Mouse (Mus musculus) small intestine, adult 2 months (tissue): ENCODE measurements around the gene Lypd5. TPM values are rescaled to one million over a fixed set of nuclear protein-coding genes. Genes with fewer than 3 reads are reported as not detected.
A peak's percentile ranks its signal among the peaks of the same experiment; 100 is the strongest.

Source experiments
- H3K27ac ChIP-seq: fragments of 200-500 bp; 2 replicates; pipeline ENCODE4 v1.5.1; 2012; ENCODE audit warnings: low read depth, low read length, control low read depth, inconsistent platforms; ENCODE audit not compliant: insufficient read depth
- H3K27me3 ChIP-seq: fragments of 200-500 bp; 2 replicates; pipeline ENCODE4 v1.6.1; 2012; ENCODE audit warnings: mild to moderate bottlenecking, moderate library complexity, low read length, inconsistent platforms; ENCODE audit not compliant: control insufficient read depth, insufficient read depth
- H3K36me3 ChIP-seq: fragments of 200-500 bp; 2 replicates; pipeline ENCODE4 v1.6.1; 2012; ENCODE audit warnings: mild to moderate bottlenecking, low read length, control low read depth, inconsistent platforms; ENCODE audit not compliant: control insufficient read depth, insufficient read depth
- H3K4me1 ChIP-seq: fragments of 200-500 bp; 2 replicates; pipeline ENCODE4 v1.6.1; 2012; ENCODE audit warnings: low read length, inconsistent platforms, mixed read lengths; ENCODE audit not compliant: control insufficient read depth, insufficient read depth, insufficient read length
- H3K4me3 ChIP-seq: fragments of 200-500 bp; 2 replicates; pipeline ENCODE4 v1.5.1; 2012; ENCODE audit warnings: low read depth, mild to moderate bottlenecking, control low read depth, inconsistent platforms, low read length, moderate library complexity
- CTCF ChIP-seq: fragments of 200-500 bp; IDR thresholded peaks from 2 replicates; pipeline ENCODE4 v1.5.1; 2012; ENCODE audit warnings: low read depth, mild to moderate bottlenecking, control low read depth, inconsistent platforms, low read length, moderate library complexity, mixed read lengths; ENCODE audit not compliant: insufficient replicate concordance, insufficient read length; ENCODE audit errors: extremely low read depth
- POLR2A ChIP-seq: fragments of 200-500 bp; IDR thresholded peaks from 2 replicates; pipeline ENCODE4 v1.6.1; 2012; ENCODE audit warnings: low read depth, mild to moderate bottlenecking, control low read depth, inconsistent platforms, low read length, moderate library complexity
- WGBS: fragments of 180-500 bp; shearing (Covaris S2); methylation state at CpG from one replicate; pipeline ENCODE4 v1.1.7; 2018; 5-methylcytosine and 5-hydroxymethylcytosine counted together
- polyA plus RNA-seq: library from polyadenylated mRNA; depleted of rRNA; stranded (reverse); fragments of >200 nt; gene quantifications from 2 replicates; pipeline ENCODE4 v1.2.3, GENCODE M21; 2012; rRNA removed

Gene Lypd5
- 0.06 TPM in 1 of 2 replicates, not detected in the other for polyA plus RNA-seq

GRCm38 (mm10) chr7:24348896-24349295 lies at the start of gene Lypd5:
Gene Lypd5 (plus strand): TSS chr7:24349196.
- 27% methylated on average over 6 of the region's 6 CpGs for WGBS
- TF ChIP-seq CTCF (no peak), POLR2A (no peak)
- Histone ChIP-seq H3K36me3 (no peaks in the 10 kb centered on the region), H3K27ac (no peak within 1 kb of the TSS), H3K4me3 (no peak within 1 kb of the TSS), H3K27me3 (no peaks in the 10 kb centered on the region), H3K4me1 (no peaks in the 10 kb centered on the region)

DNA sequence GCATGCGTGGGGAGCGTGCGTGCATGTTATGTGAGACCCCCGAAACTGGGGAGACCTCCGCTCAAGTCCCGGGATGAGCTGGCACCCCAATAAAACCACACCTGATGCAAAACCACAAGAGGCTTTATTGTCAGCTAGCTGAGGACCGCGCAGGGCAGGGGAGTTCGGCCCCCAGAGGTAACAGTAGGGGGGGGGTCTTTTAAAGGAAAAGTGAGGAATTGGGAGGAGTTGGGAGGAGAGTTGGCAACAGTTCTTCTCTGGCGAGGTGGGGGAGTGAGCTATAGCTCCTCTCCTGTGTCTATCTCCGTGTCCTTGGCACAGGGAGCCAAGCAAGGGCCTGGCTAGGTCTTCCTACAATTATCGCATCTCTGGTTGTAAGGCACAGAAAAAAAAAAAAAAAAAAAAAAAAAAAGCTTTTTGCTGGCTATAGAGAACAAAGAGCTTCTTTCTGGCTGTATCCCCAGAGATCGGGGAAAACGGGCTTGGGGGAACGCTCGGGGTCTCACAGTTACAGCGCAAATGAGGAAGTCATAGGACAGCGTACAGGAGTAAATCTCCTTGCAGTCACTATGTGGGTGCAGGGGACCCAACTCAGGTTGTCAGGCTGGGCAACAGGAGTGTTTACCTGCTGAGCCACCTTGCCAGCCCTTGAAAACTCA lies 49.0 kb upstream of the Lypd5 start:
- Histone ChIP-seq H3K27ac (no peak overlapping the region), H3K4me3 (peak overlapping the region; percentile 30), H3K27me3 (no peaks in the 10 kb centered on the region)

DNA sequence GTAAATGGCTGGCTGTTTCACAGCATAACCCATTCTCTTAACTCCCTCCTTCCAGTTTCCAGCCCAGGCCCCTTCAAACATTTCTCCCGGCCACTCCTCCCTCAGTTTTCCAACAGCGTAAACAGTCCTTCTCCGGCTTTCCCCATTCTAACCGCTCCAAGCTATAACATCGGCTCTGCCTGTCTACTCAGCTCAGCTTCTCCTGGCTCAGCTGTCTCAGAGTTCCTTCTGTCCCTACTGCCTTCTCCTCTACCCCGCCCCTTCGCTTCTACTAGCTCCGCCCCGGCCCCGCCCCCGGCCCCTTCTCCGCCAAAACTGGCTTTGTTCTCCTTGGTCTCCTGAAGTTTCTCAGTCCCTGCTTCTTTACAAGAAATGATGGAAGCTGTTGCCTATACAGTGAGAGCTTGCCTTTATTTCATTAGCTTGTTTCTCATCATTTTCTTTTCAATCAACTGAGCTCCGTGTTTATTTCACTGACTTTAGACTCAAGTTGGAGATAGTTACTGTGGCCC lies 48.2 kb upstream of the Lypd5 start, which contains the start of gene Zfp61:
Gene Zfp61, minus strand, starts transcription at position 462 of the 512 bp plus-strand sequence.
- Histone ChIP-seq H3K36me3 (peaks cover 3% of the 10 kb centered on the region), H3K4me1 (peaks cover 4% of the 10 kb centered on the region; the same call in 1 of the 2 replicates), H3K27ac (no peak within 1 kb of the TSS), H3K4me3 (peak within 1 kb of the TSS; percentile 2; the same call in 1 of the 2 replicates), H3K27me3 (no peaks in the 10 kb centered on the region)
- WGBS, result 2% methylated on average over 13 of the region's 13 CpGs
- TF ChIP-seq CTCF (no peak), POLR2A (peak; percentile 20; the same call in 1 of the 2 replicates)

More for the DNA sequence above, 49.0 kb upstream of the Lypd5 start:
- peaks cover 4% of the 10 kb centered on the region; the same call in 1 of the 2 replicates for H3K4me1 ChIP-seq
- WGBS, result 6% methylated on average over 18 of the region's 18 CpGs
- no peak for TF ChIP-seq POLR2A
- no peak for TF ChIP-seq CTCF
- H3K36me3 ChIP-seq, result peaks cover 5% of the 10 kb centered on the region

GRCm38 (mm10) chr7:24315726-24316566 lies 33.0 kb upstream of the Lypd5 start:
- no peaks in the 10 kb centered on the region for H3K27me3 ChIP-seq
- H3K4me1 ChIP-seq, result peaks cover 7% of the 10 kb centered on the region; the same call in 1 of the 2 replicates
- TF ChIP-seq POLR2A (no peak), CTCF (no peak)
- H3K4me3 ChIP-seq, result peak overlapping the region; percentile 72
- no peak overlapping the region for H3K27ac ChIP-seq
- H3K36me3 ChIP-seq, result peaks cover 3% of the 10 kb centered on the region; the same call in 1 of the 2 replicates
- 19% methylated on average over 29 of the region's 29 CpGs for WGBS

GRCm38 (mm10) chr7:24316567-24317092 lies 32.4 kb upstream of the Lypd5 start, which contains the start of gene Zfp94:
Gene Zfp94 (minus strand): TSS chr7:24316666.
- TF ChIP-seq CTCF, result no peak
- TF ChIP-seq POLR2A, result peak; percentile 68; the same call in 1 of the 2 replicates
- under 1% methylated on average over 33 of the region's 33 CpGs for WGBS

GRCm38 (mm10) chr7:24318942-24319341 lies 30.1 kb upstream of the Lypd5 start:
- H3K27me3 ChIP-seq, result 0 out of 2 replicates have a peak, but pooled peaks cover 6% of the 10 kb centered on the region
- peaks cover 7% of the 10 kb centered on the region; the same call in 1 of the 2 replicates for H3K4me1 ChIP-seq
- TF ChIP-seq POLR2A (no peak), CTCF (no peak)
- no peaks in the 10 kb centered on the region for H3K36me3 ChIP-seq
- 28% methylated on average over 6 of the region's 6 CpGs for WGBS
- no peak overlapping the region for H3K27ac ChIP-seq
- H3K4me3 ChIP-seq, result no peak overlapping the region

More at GRCm38 (mm10) chr7:24316567-24317092, 32.4 kb upstream of the Lypd5 start, which contains the start of gene Zfp94:
- Histone ChIP-seq H3K4me3 (peak within 1 kb of the TSS; percentile 72), H3K27ac (peak within 1 kb of the TSS; percentile 61), H3K4me1 (peaks cover 7% of the 10 kb centered on the region; the same call in 1 of the 2 replicates), H3K36me3 (no peaks in the 10 kb centered on the region; the same call in 1 of the 2 replicates), H3K27me3 (no peaks in the 10 kb centered on the region)
